Mouse (Mus musculus) midbrain, embryonic 12.5 days (tissue): Measurements from ENCODE around the gene Zdhhc3. TPM values are rescaled to one million over a fixed set of nuclear protein-coding genes. Genes with fewer than 3 reads are reported as not detected.

Experiments used
- ATAC-seq: fragments of 200-750 bp; cut with Nextera tagmentation; 2 replicates; pipeline ENCODE4 v1.8.0; 2017; ENCODE audit warnings: low read depth, moderate TSS enrichment, moderate library complexity; ENCODE audit not compliant: low FRiP score
- H3K27ac ChIP-seq: fragments of 300-500 bp; sonication (generic); replicated peaks from 2 replicates; pipeline ENCODE4 v1.5.1; 2016; ENCODE audit warnings: mild to moderate bottlenecking
- H3K27me3 ChIP-seq: fragments of 300-500 bp; sonication (generic); 2 replicates; pipeline ENCODE4 v1.6.1; 2016; ENCODE audit warnings: mild to moderate bottlenecking
- H3K36me3 ChIP-seq: fragments of 300-500 bp; sonication (generic); 2 replicates; pipeline ENCODE4 v1.6.1; 2016
- H3K4me1 ChIP-seq: fragments of 300-500 bp; sonication (generic); 2 replicates; pipeline ENCODE4 v1.6.1; 2016
- H3K4me2 ChIP-seq: fragments of 300-500 bp; sonication (generic); replicated peaks from 2 replicates; pipeline ENCODE4 v1.6.1; 2016; ENCODE audit warnings: mild to moderate bottlenecking, moderate library complexity
- H3K4me3 ChIP-seq: fragments of 300-500 bp; sonication (generic); 2 replicates; pipeline ENCODE4 v1.5.1; 2016; ENCODE audit warnings: mild to moderate bottlenecking
- H3K9ac ChIP-seq: fragments of 300-500 bp; sonication (generic); replicated peaks from 2 replicates; pipeline ENCODE4 v1.6.1; 2016; ENCODE audit warnings: mild to moderate bottlenecking, moderate library complexity
- H3K9me3 ChIP-seq: fragments of 300-500 bp; sonication (generic); 2 replicates; pipeline ENCODE4 v1.6.1; 2016; ENCODE audit warnings: mild to moderate bottlenecking
- WGBS: fragments of 180-500 bp; shearing (Covaris S2); methylation state at CpG from one replicate; pipeline ENCODE4 v1.1.7; 2016; 5-methylcytosine and 5-hydroxymethylcytosine counted together
- polyA plus RNA-seq: library from polyadenylated mRNA; unstranded; fragments of >200 nt; fragmentation: Nextera tagmentation; extraction: Ambion mirVana; gene quantifications from 2 replicates; pipeline ENCODE4 v1.2.1, GENCODE M21; 2016

Gene Zdhhc3
- polyA plus RNA-seq, 1 experiment from 2014 or later, result 86.4 TPM

GRCm38 (mm10) chr9:123139887-123140614, 27.0 kb upstream of the Zdhhc3 start:
- Histone ChIP-seq H3K27me3 (no peaks in the 10 kb centered on the region), H3K4me1 (no peaks in the 10 kb centered on the region), H3K9me3 (peaks cover 11% of the 10 kb centered on the region; the same call in 1 of the 2 replicates), H3K27ac (no peak overlapping the region), H3K4me2 (no peak overlapping the region), H3K36me3 (peaks cover 60% of the 10 kb centered on the region), H3K4me3 (no peak overlapping the region), H3K9ac (no peak overlapping the region)
- no peak for ATAC-seq
- 82% methylated on average over 4 of the region's 4 CpGs for WGBS

DNA sequence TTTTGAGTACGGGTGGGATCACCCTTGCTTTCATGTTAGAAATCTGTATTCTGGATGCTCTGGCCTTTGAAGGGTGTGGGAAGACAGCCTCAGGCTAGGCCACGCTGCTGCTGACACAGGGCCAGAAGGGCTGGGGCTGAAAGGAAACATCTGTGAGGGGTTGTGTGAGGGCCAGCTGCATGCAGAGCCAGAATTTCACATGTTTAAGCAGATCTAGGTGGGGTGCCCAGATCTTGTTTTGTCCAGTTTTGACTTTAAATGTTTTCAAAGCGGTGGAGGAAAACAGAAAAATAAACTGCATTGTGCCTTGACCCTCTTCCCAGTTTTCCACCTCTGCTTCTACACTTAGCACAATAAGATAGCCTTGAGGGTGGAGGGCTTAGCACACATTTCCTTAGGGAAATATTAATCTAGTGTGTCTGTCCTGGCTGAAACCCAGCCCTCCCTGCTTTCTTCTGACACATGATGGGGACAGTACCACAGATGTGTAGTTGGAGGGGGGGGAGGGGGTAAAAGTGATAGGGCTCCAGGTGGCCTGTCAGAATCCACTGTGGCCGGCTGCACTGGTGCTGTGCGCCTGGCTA, 26.0 kb upstream of the Zdhhc3 start:
- ATAC-seq, result no peak
- 0 out of 2 replicates have a peak, but pooled peaks cover 6% of the 10 kb centered on the region for H3K9me3 ChIP-seq

GRCm38 (mm10) chr9:123136953-123137682, 24.1 kb upstream of the Zdhhc3 start:
- no peak for ATAC-seq
- H3K9me3 ChIP-seq, result no peaks in the 10 kb centered on the region
- peaks cover 76% of the 10 kb centered on the region for H3K36me3 ChIP-seq
- no peaks in the 10 kb centered on the region for H3K27me3 ChIP-seq
- no peak overlapping the region for H3K27ac ChIP-seq
- no peaks in the 10 kb centered on the region for H3K4me1 ChIP-seq
- no peak overlapping the region for H3K4me2 ChIP-seq
- 88% methylated on average over 7 of the region's 7 CpGs for WGBS
- H3K9ac ChIP-seq, result no peak overlapping the region
- no peak overlapping the region for H3K4me3 ChIP-seq

More for the DNA sequence above, 26.0 kb upstream of the Zdhhc3 start:
- Histone ChIP-seq H3K27me3 (no peaks in the 10 kb centered on the region), H3K4me3 (no peak overlapping the region), H3K4me1 (no peaks in the 10 kb centered on the region), H3K36me3 (peaks cover 68% of the 10 kb centered on the region), H3K9ac (no peak overlapping the region), H3K4me2 (no peak overlapping the region), H3K27ac (no peak overlapping the region)
- WGBS, result 78% methylated on average over 5 of the region's 5 CpGs

GRCm38 (mm10) chr9:123132994-123133393, 20.0 kb upstream of the Zdhhc3 start:
- no peak overlapping the region for H3K4me2 ChIP-seq
- no peaks in the 10 kb centered on the region for H3K27me3 ChIP-seq
- H3K4me1 ChIP-seq, result no peaks in the 10 kb centered on the region
- no peak overlapping the region for H3K9ac ChIP-seq
- no peak for ATAC-seq
- H3K9me3 ChIP-seq, result no peaks in the 10 kb centered on the region
- no peak overlapping the region for H3K4me3 ChIP-seq
- no peak overlapping the region for H3K27ac ChIP-seq
- WGBS, result 90% methylated on average over 3 of the region's 3 CpGs
- H3K36me3 ChIP-seq, result peaks cover 97% of the 10 kb centered on the region

DNA sequence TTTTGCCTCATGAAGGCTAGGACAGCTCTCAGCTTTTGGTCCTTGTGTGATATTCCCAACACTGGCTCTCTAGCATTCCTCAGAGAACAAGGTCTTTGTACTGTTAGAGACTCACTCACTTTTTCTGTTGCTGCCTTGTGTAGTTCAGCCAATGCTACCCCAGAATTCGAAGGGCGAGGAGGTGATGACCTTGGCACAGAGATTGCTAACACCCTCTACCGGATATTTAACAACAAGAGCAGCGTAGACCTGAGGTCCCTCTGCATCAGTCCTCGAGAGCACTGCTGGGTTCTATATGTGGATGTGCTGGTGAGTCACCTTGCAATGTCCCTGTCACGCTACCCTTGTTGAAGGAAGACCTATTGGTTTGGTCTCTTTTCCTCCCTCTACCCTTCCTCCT, 14.7 kb upstream of the Zdhhc3 start:
- no peak for ATAC-seq
- no peak overlapping the region for H3K4me2 ChIP-seq
- no peak overlapping the region for H3K4me3 ChIP-seq
- H3K9ac ChIP-seq, result no peak overlapping the region
- no peak overlapping the region for H3K27ac ChIP-seq
- 95% methylated on average over 6 of the region's 6 CpGs for WGBS
- no peaks in the 10 kb centered on the region for H3K4me1 ChIP-seq
- no peaks in the 10 kb centered on the region for H3K9me3 ChIP-seq
- no peaks in the 10 kb centered on the region for H3K27me3 ChIP-seq
- peaks cover 64% of the 10 kb centered on the region for H3K36me3 ChIP-seq

DNA sequence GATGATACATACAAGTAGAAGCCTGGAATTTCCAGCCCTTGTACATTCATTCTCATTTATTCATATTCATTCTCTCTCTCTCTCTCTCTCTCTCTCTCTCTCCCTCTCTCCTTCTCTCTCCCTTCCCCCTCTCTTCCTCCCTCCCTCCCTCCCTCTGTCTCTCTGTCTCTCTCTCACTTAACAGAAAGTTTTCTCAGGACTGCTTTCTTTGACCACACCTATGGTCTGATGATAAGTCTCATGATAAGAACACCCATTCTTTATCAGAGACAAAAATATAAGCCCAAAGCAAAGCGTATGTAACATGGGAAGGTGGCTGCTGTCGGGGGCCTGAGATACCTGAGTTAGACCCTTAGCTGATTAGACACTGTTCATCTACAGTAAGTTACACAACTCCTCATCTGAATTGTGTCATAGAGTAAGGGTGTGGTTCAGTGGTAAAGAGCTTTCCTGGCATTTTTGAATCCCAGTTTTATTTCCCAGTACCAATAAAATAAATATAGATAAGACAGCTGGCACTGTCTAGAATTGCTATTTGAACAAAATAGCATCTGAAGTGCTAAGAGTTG, 11.5 kb upstream of the Zdhhc3 start:
- H3K36me3 ChIP-seq, result peaks cover 62% of the 10 kb centered on the region
- no peaks in the 10 kb centered on the region for H3K9me3 ChIP-seq
- H3K9ac ChIP-seq, result no peak overlapping the region
- no peak for ATAC-seq
- H3K4me2 ChIP-seq, result no peak overlapping the region
- 94% methylated on average over 2 of the region's 2 CpGs for WGBS
- H3K4me3 ChIP-seq, result no peak overlapping the region
- no peak overlapping the region for H3K27ac ChIP-seq
- no peaks in the 10 kb centered on the region for H3K27me3 ChIP-seq
- H3K4me1 ChIP-seq, result no peaks in the 10 kb centered on the region

DNA sequence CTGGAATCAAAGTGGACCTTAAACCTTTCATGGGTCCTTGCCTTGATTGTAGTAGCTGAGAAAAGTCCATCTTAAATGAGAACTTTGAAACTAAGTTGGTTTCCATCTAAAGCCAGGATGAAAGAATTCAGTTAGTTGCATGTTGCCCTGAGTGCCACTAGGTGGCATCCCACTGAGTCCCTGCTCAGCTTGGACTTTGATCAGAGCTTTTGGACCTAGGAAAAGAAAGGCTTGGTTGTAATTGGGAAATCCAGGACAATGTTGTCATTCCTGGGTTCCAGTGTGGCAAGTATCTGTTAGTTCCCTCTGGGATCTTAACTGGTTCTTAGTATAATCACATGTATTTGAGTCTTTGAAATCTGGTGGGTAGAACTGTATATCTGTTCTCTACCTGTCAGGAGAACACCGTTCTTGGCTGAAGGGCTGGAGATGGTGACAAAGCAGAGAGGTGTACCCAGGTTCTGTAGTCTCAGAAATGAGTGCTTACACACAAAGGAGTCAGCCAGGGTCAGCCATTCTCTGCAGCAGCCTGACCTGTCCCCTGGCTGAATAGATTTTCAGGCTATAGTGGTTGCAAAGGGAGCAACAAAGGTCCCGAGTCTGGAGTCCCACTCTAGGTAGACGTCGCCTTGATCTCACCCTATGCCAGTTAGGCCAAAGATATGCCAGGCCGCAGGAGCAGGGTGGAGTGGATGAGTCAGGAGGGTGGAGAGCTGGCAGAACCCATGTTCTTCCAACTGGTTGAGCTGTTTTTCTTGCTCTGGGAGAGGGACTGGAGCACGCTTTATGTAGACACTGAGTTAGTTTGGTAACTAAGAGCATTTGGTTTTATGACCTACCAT, 10.8 kb upstream of the Zdhhc3 start:
- no peaks in the 10 kb centered on the region for H3K27me3 ChIP-seq
- peaks cover 63% of the 10 kb centered on the region for H3K36me3 ChIP-seq
- H3K27ac ChIP-seq, result no peak overlapping the region
- ATAC-seq, result no peak
- no peak overlapping the region for H3K4me3 ChIP-seq
- H3K9me3 ChIP-seq, result no peaks in the 10 kb centered on the region
- H3K4me2 ChIP-seq, result no peak overlapping the region
- H3K4me1 ChIP-seq, result no peaks in the 10 kb centered on the region
- WGBS, result 92% methylated on average over 6 of the region's 6 CpGs
- no peak overlapping the region for H3K9ac ChIP-seq

DNA sequence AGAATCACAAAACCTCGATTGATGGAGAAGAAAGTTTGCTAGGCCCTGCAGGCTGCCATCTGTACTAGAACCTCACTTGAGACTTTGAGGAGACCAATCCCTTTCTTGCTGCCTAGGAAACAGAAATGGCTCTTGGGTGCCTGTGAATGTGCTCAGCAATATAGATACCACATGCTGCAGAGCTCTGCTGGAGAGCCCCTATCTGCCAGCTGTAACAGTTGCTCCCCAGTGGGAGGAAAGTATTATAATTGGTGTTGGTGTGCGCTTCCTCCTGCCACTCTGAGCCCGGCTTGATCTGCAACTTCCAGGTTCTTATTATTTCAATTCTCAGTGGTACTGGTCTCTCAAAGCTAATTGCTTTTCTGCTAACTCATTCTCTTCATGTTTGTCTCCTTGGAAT, 10.0 kb upstream of the Zdhhc3 start:
- Histone ChIP-seq H3K9ac (no peak overlapping the region), H3K4me1 (no peaks in the 10 kb centered on the region), H3K27ac (no peak overlapping the region), H3K27me3 (no peaks in the 10 kb centered on the region), H3K4me3 (no peak overlapping the region), H3K36me3 (peaks cover 61% of the 10 kb centered on the region), H3K9me3 (no peaks in the 10 kb centered on the region), H3K4me2 (no peak overlapping the region)
- ATAC-seq, result no peak
- WGBS, result 90% methylated on average over 3 of the region's 3 CpGs

- Histone ChIP-seq H3K27ac (no peak overlapping the region), H3K4me1 (peaks cover 18% of the 10 kb centered on the region), H3K9me3 (no peaks in the 10 kb centered on the region), H3K36me3 (peaks cover 33% of the 10 kb centered on the region), H3K4me3 (no peak overlapping the region), H3K27me3 (no peaks in the 10 kb centered on the region), H3K9ac (no peak overlapping the region), H3K4me2 (no peak overlapping the region)
- no peak for ATAC-seq
- WGBS, result 91% methylated on average over 1 of the region's 1 CpGs
Measured at GRCm38 (mm10) chr9:123115566-123115965, 2.6 kb upstream of the Zdhhc3 start.

DNA sequence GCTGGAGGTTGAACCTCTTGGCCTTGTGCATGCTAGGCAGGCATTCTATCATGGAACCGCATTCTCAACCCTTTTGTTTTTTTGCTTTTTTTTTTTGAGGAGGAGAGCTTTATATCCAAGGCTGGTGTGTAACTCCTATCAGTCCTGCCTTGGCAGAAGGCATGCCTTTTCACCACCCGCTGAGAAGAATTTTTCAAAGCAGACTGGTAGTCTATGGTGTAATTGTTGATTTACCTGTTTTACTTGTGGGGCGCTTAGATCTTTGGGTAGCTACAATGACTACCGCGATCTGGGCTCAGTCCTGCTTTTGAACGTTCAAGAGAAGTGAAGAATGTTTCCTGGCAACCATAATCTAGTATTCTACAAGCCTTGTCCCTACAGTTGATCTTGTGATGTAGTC, 926 bp upstream of the Zdhhc3 start:
- no peaks in the 10 kb centered on the region for H3K9me3 ChIP-seq
- no peak overlapping the region for H3K27ac ChIP-seq
- 70% methylated on average over 6 of the region's 6 CpGs for WGBS
- no peaks in the 10 kb centered on the region for H3K27me3 ChIP-seq
- H3K4me2 ChIP-seq, result peak overlapping the region; percentile 81
- H3K4me1 ChIP-seq, result peaks cover 18% of the 10 kb centered on the region
- no peak for ATAC-seq
- H3K9ac ChIP-seq, result peak overlapping the region; percentile 93
- peaks cover 17% of the 10 kb centered on the region for H3K36me3 ChIP-seq
- peak overlapping the region; percentile 95 for H3K4me3 ChIP-seq

DNA sequence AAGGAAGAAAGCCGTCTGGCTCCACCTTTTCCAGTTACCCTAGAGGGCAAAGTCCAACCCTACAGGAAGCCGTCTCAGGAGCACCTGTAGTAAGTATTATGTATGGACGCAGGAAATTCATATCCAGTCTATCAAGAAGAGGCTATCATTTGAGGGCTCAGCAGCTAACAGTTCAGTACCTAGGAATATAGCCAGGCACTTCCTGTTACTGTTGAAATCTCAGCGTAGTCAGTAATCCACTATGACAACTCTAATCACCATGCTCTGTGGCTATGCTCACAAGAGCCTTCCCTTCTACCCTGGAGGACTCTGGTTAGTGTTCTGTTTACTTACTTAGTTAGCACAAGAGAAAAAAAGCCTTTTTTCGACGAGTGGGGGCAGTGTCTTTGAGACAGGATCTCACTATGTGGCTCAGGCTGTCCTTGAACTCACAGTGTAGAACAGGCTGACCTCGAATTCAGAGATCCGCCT, 1.2 kb downstream of the Zdhhc3 start:
- H3K4me3 ChIP-seq, result peak overlapping the region; percentile 95
- H3K9ac ChIP-seq, result 0 out of 2 replicates have a peak overlapping the region, but pooled peaks have one; percentile 93
- H3K4me1 ChIP-seq, result peaks cover 18% of the 10 kb centered on the region
- 71% methylated on average over 8 of the region's 8 CpGs for WGBS
- no peaks in the 10 kb centered on the region for H3K9me3 ChIP-seq
- peak overlapping the region; percentile 81 for H3K4me2 ChIP-seq
- no peak for ATAC-seq
- no peaks in the 10 kb centered on the region for H3K27me3 ChIP-seq
- H3K36me3 ChIP-seq, result peaks cover 9% of the 10 kb centered on the region
- no peak overlapping the region for H3K27ac ChIP-seq
